Mouse (Mus musculus) c-Kit-positive CD71-negative TER-119-negative erythroid progenitor cells, embryonic 14.5 days (primary cell): Measurements from ENCODE around the gene Peli1.

Experiments used
- DNase-seq: peaks from one replicate; pipeline ENCODE4 v3.0.0-alpha.2; 2013; ENCODE audit warnings: low read depth

The Peli1 gene

GRCm38 (mm10) chr11:21091067-21091427, at the start of gene Peli1:
TSS of gene Peli1 (plus strand) at chr11:21091291.
- peak; percentile 90 for DNase-seq

- no peak for DNase-seq
These were observed 48.5 kb upstream of the Peli1 start for GRCm38 (mm10) chr11:21042590-21042989.

GRCm38 (mm10) chr11:21046188-21046587, 44.9 kb upstream of the Peli1 start:
- no peak for DNase-seq

GRCm38 (mm10) chr11:21047921-21048320, 43.2 kb upstream of the Peli1 start:
- DNase-seq = no peak

- DNase-seq = no peak
These were observed 39.4 kb upstream of the Peli1 start for GRCm38 (mm10) chr11:21051716-21052115.

- DNase-seq = no peak
These were observed 36.5 kb upstream of the Peli1 start for GRCm38 (mm10) chr11:21054587-21054986.

- DNase-seq = no peak
These were observed 34.8 kb upstream of the Peli1 start for GRCm38 (mm10) chr11:21056109-21056850.

GRCm38 (mm10) chr11:21057511-21058414, 33.3 kb upstream of the Peli1 start:
- DNase-seq = no peak

GRCm38 (mm10) chr11:21058415-21058781, 32.7 kb upstream of the Peli1 start:
- no peak for DNase-seq

- DNase-seq = no peak
These were observed 30.6 kb upstream of the Peli1 start for GRCm38 (mm10) chr11:21060386-21061074.

GRCm38 (mm10) chr11:21061075-21061403, 30.1 kb upstream of the Peli1 start:
- no peak for DNase-seq

- no peak for DNase-seq
These were observed 29.7 kb upstream of the Peli1 start for GRCm38 (mm10) chr11:21061431-21061830.

GRCm38 (mm10) chr11:21062071-21062470, 29.0 kb upstream of the Peli1 start:
- DNase-seq = no peak

- no peak for DNase-seq
These were observed 27.8 kb upstream of the Peli1 start for GRCm38 (mm10) chr11:21063271-21063670.

GRCm38 (mm10) chr11:21079400-21079799, 11.7 kb upstream of the Peli1 start:
- no peak for DNase-seq

GRCm38 (mm10) chr11:21079851-21080362, 11.2 kb upstream of the Peli1 start:
- DNase-seq = no peak

- DNase-seq = no peak
These were observed 9.9 kb upstream of the Peli1 start for GRCm38 (mm10) chr11:21081169-21081568.

- DNase-seq = no peak
These were observed 8.4 kb upstream of the Peli1 start for GRCm38 (mm10) chr11:21082711-21083110.

GRCm38 (mm10) chr11:21088356-21088755, 2.7 kb upstream of the Peli1 start:
- DNase-seq = no peak

GRCm38 (mm10) chr11:21089571-21089970, 1.5 kb upstream of the Peli1 start:
- DNase-seq = no peak

GRCm38 (mm10) chr11:21091428-21092405, 626 bp downstream of the Peli1 start:
- no peak for DNase-seq
